Mouse (Mus musculus) C2C12 (cell line): ENCODE results near the gene Ankrd52.

Experiments used
- CEBPB ChIP-seq: IDR thresholded peaks from one replicate; pipeline ENCODE4 v1.6.1; 2011; ENCODE audit warnings: low read depth, mild to moderate bottlenecking, control low read depth, moderate library complexity
- CTCF ChIP-seq: IDR thresholded peaks from one replicate; pipeline ENCODE4 v1.5.1; 2011; ENCODE audit not compliant: control insufficient read depth, insufficient read depth, insufficient read length

DNA sequence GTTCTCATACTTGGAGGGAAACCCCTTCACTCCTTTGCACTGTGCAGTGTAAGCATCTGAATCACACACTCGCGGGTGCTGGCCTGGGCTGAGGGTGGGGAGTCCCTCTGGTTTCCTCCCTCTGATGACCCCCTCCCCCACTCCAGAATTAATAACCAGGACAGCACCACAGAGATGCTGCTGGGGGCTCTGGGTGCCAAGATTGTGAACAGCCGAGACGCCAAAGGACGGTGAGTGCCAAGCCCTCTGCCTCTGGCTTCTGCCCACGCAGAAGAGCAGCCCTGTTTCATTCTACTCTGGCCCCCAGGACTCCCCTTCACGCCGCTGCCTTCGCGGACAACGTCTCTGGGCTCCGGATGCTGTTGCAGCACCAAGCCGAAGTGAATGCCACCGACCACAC, 12.0 kb downstream of the Ankrd52 start:
- TF ChIP-seq CEBPB: no peak
- no peak for TF ChIP-seq CTCF
